1 mouse cellular context compared by ENCODE assay signal in the genomic region with DNA sequence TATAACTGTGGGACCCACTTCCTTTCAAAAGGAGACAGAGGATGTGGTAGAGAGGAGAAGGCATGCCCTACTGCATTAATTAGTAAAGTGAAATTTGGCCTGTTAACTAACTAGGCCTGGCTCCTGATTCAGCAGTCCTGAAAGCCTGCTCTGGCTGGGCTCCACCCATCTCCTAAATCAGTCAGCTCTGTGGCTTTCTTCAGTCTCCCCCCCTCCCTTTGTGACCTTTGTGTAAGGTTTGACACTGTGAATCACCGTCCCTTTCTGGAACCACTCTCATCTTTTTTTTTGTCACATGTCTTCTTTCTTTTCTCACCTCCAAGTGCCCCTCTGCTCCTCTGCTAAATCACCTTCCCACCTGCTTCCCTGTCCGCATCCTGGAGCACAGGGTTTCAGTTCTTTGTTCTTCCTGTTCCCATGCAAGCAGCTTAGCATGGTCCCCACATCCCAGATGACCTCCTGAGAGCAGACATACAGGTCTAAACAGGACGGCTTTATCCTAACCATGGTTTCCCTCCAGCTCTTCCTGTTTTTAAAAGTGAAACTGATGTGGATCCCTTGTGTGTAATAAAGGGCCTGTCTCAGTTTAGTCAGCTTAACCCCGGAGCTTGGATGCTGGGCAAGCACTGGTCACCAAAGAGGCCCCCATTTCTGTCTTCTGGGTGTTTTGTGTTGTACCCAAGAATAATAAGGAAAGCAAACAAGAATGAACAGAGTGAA.
TF ChIP-seq lines count a peak whose summit lies in the region.

No protein-coding gene starts in this region.

TF ChIP-seq in CH12.LX, 34 proteins besides CTCF, POLR2A, EP300 and RAD21 (continued from another document):
- TF ChIP-seq HCFC1 (IDR thresholded peaks at IDR 0.05; ENCODE audit: low read depth, low read length) (no peak; the same call in 1 of the 2 replicates), TCF12 (IDR thresholded peaks at IDR 0.05; ENCODE audit: low read depth, low read length) (peak; percentile 62; the same call in 1 of the 2 replicates), RCOR1 (conservative IDR thresholded peaks at IDR 0.05; ENCODE audit: low read depth, low read length) (no peak), CHD2 (IDR thresholded peaks at IDR 0.05; ENCODE audit: low read length) (0 out of 2 replicates have a peak, but pooled peaks have one; percentile 11), ZMIZ1 (IDR thresholded peaks at IDR 0.05; ENCODE audit: low read depth, low read length) (no peak), BHLHE40 (IDR thresholded peaks at IDR 0.05; ENCODE audit: low read depth, low read length) (no peak), IRF4 (IDR thresholded peaks at IDR 0.05; ENCODE audit: low read depth, low read length) (0 out of 2 replicates have a peak, but pooled peaks have one; percentile 64), MXI1 (IDR thresholded peaks at IDR 0.05; ENCODE audit: low read depth, low read length) (peak; percentile 68; the same call in 1 of the 2 replicates), JUND (conservative IDR thresholded peaks at IDR 0.05; ENCODE audit: low read depth, low read length) (no peak), KAT2A (IDR thresholded peaks at IDR 0.05; ENCODE audit: insufficient replicate concordance, low read length) (no peak), ZKSCAN1 (IDR thresholded peaks at IDR 0.05; ENCODE audit: borderline replicate concordance, low read depth, low read length) (no peak), SMC3 (IDR thresholded peaks at IDR 0.05; ENCODE audit: low read depth, low read length) (no peak), MEF2A (IDR thresholded peaks at IDR 0.05; ENCODE audit: borderline replicate concordance, low read depth, low read length) (peak; percentile 61; the same call in 1 of the 2 replicates), ELF1 (IDR thresholded peaks at IDR 0.05; ENCODE audit: low read depth, low read length) (peak; percentile 13; the same call in 1 of the 2 replicates), ZNF384 (IDR thresholded peaks at IDR 0.05; ENCODE audit: low read depth, low read length) (no peak), PAX5 (IDR thresholded peaks at IDR 0.05; ENCODE audit: low read length) (no peak), GABPA (IDR thresholded peaks at IDR 0.05; ENCODE audit: insufficient replicate concordance, low read depth, low read length) (no peak), SIN3A (IDR thresholded peaks at IDR 0.05; ENCODE audit: low read length) (no peak), JUN (IDR thresholded peaks at IDR 0.05; ENCODE audit: insufficient read depth, low read depth, low read length) (0 out of 2 replicates have a peak, but pooled peaks have one; percentile 6), MAZ (IDR thresholded peaks at IDR 0.05; ENCODE audit: low read depth, low read length) (peak; percentile 64; the same call in 1 of the 2 replicates), MAFK (IDR thresholded peaks at IDR 0.05; ENCODE audit: insufficient replicate concordance, low read length) (peak; percentile 80)
